Mouse (Mus musculus) hindbrain, embryonic 10.5 days (tissue): Measurements from ENCODE around the gene Spdl1. TPM values are rescaled to one million over a fixed set of nuclear protein-coding genes. Genes with fewer than 3 reads are reported as not detected.
A peak's percentile ranks its signal among the peaks of the same experiment; 100 is the strongest.
"Not testable (repeated sequence)": the region's sequence is repeated elsewhere in the genome, so short reads cannot be mapped to it uniquely, and the experiment has no call there.

Experiments used
- DNase-seq: peaks from one replicate; pipeline ENCODE4 v3.0.0-alpha.2; 2017; ENCODE audit warnings: low spot score
- H3K27ac ChIP-seq: fragments of 300-500 bp; sonication (generic); 2 replicates; pipeline ENCODE4 v1.5.1; 2016; ENCODE audit warnings: mild to moderate bottlenecking, moderate library complexity
- H3K27me3 ChIP-seq: fragments of 300-500 bp; sonication (generic); 2 replicates; pipeline ENCODE4 v1.6.1; 2016; ENCODE audit warnings: mild to moderate bottlenecking; ENCODE audit not compliant: poor library complexity, insufficient read depth, severe bottlenecking
- H3K36me3 ChIP-seq: fragments of 300-500 bp; sonication (generic); 2 replicates; pipeline ENCODE4 v1.6.1; 2016; ENCODE audit warnings: mild to moderate bottlenecking, moderate library complexity
- H3K4me1 ChIP-seq: fragments of 300-500 bp; sonication (generic); replicated peaks from 2 replicates; pipeline ENCODE4 v1.6.1; 2016; ENCODE audit warnings: mild to moderate bottlenecking
- H3K4me3 ChIP-seq: fragments of 300-500 bp; sonication (generic); 2 replicates; pipeline ENCODE4 v1.5.1; 2016; ENCODE audit warnings: mild to moderate bottlenecking, moderate library complexity
- H3K9me3 ChIP-seq: fragments of 300-500 bp; sonication (generic); 2 replicates; pipeline ENCODE4 v1.6.1; 2016; ENCODE audit warnings: mild to moderate bottlenecking, moderate library complexity
- WGBS: fragments of 180-500 bp; shearing (Covaris S2); methylation state at CpG from one replicate; pipeline ENCODE4 v1.1.7; 2016; 5-methylcytosine and 5-hydroxymethylcytosine counted together
- polyA plus RNA-seq: library from polyadenylated mRNA; unstranded; fragments of >200 nt; fragmentation: Nextera tagmentation; extraction: Ambion mirVana; gene quantifications from 2 replicates; pipeline ENCODE4 v1.2.1, GENCODE M21; 2016

Gene Spdl1
- polyA plus RNA-seq, 1 experiment from 2014 or later = 22.5 TPM

DNA sequence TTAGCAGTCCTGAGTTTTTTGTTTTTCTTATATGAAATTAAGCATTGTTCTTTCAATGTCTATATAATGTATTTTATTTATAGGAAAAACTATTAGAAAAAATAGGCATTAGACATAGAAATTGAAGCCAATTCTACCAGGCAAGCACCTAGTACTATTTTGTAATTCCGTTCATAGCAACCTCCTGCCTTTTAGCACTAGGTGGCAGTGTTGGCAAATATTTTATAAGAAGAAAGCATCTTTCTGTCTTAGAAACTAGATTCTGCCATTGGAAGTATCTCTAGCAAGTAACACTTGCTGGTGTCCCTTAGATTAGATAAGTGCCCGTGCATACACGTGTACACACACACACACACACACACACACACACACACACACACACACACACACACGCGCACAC lies 10.1 kb upstream of the Spdl1 start:
- Histone ChIP-seq H3K27ac (no peak overlapping the region), H3K4me1 (no peaks in the 10 kb centered on the region), H3K27me3 (peaks cover 6% of the 10 kb centered on the region; the same call in 1 of the 2 replicates), H3K4me3 (no peak overlapping the region), H3K9me3 (no peaks in the 10 kb centered on the region), H3K36me3 (no peaks in the 10 kb centered on the region)
- 34% methylated on average over 5 of the region's 5 CpGs for WGBS
- no peak for DNase-seq

DNA sequence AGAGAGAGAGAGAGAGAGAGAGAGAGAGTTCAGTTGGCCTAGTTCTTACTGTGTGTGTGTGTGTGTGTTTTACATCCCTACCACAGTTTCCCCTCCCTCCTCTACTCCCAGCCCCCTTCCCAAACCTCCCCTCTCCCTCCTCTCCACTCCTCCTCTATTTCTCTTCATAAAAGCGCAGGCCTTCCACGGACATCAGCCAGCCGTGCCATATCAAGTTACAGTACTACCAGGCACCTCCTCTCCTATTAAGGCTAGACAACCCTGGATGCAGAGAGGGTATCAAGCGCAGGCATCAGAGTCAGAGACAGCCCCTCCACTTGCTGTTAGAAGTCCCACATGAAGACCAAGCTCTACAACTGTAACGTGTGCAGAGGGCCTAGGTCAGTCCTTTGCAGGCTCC lies 6.8 kb upstream of the Spdl1 start:
- Histone ChIP-seq H3K4me3 (no peak overlapping the region), H3K27ac (no peak overlapping the region), H3K36me3 (no peaks in the 10 kb centered on the region), H3K9me3 (no peaks in the 10 kb centered on the region), H3K4me1 (no peaks in the 10 kb centered on the region), H3K27me3 (peaks cover 6% of the 10 kb centered on the region; the same call in 1 of the 2 replicates)
- 47% methylated on average over 5 of the region's 5 CpGs for WGBS
- DNase-seq = no peak

DNA sequence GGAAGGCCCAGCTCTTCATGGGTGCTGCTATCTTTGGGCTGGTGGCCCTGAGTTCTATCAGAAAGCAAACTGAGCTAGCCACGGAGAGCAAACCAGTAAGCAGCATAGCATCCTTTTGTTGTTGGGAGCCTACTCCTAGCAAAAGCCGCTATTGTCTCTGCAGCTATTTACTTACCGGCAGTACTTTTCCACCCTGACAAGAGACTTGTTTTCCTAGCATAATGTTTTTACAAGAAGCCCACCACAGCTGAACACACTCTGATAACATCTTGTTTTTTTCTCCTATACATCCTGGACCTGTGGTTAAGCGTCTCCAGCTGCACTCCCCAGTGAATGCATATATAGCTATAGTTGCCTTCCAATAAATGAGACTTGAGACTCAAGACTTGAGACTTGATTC lies 5.6 kb upstream of the Spdl1 start:
- H3K27ac ChIP-seq = no peak overlapping the region
- H3K9me3 ChIP-seq = no peaks in the 10 kb centered on the region
- H3K4me3 ChIP-seq = no peak overlapping the region
- H3K27me3 ChIP-seq = peaks cover 6% of the 10 kb centered on the region; the same call in 1 of the 2 replicates
- DNase-seq = no peak
- peaks cover 4% of the 10 kb centered on the region for H3K4me1 ChIP-seq
- H3K36me3 ChIP-seq = no peaks in the 10 kb centered on the region
- 46% methylated on average over 4 of the region's 4 CpGs for WGBS

DNA sequence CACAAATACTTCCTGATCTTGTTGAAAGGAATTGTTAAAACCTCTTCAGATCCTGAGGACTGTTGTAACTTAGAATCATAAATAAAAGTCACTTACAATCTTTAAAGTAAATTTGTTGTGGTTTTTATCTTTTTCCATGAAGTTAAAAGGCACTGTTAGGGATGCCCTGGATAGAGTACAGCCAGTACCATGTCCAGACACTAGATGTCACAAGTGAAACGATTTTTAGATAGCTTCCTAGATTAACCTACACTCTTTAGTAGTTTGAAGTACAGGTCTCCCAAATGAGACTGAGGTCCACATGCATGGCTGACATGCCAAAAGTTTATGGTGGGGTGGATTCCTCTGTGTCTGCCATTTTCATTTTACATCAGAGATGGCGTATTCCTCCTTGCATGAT lies 2.8 kb upstream of the Spdl1 start:
- no peak for DNase-seq
- H3K36me3 ChIP-seq = no peaks in the 10 kb centered on the region
- no peak overlapping the region for H3K4me3 ChIP-seq
- H3K27me3 ChIP-seq = no peaks in the 10 kb centered on the region
- no peak overlapping the region for H3K27ac ChIP-seq
- WGBS = 56% methylated on average over 2 of the region's 2 CpGs
- H3K9me3 ChIP-seq = no peaks in the 10 kb centered on the region
- peaks cover 19% of the 10 kb centered on the region for H3K4me1 ChIP-seq

DNA sequence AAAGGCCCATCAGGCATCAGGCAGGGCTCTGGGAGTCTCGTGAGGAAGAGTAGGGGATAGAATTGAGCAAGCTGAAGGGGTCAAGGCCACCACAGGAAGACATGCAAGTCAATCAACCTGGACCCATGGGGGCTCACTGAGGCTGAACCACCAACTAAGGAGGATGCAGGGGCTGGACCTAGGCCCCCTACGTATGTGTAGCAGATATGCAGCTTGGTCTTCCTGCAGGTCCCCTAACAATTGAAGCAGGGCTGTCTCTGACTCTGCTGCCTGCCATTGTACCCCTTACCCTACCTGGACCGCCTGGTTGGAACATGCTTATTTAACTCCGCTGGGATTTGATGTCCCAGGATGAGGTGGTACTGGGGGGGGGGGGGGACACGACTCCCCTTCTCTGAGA lies 763 bp downstream of the Spdl1 start:
- Histone ChIP-seq H3K36me3 (peaks cover 33% of the 10 kb centered on the region), H3K4me1 (peaks cover 19% of the 10 kb centered on the region), H3K27ac (peak overlapping the region; percentile 92), H3K9me3 (no peaks in the 10 kb centered on the region), H3K4me3 (peak overlapping the region; percentile 77), H3K27me3 (no peaks in the 10 kb centered on the region)
- no peak for DNase-seq
- 17% methylated on average over 5 of the region's 5 CpGs for WGBS

DNA sequence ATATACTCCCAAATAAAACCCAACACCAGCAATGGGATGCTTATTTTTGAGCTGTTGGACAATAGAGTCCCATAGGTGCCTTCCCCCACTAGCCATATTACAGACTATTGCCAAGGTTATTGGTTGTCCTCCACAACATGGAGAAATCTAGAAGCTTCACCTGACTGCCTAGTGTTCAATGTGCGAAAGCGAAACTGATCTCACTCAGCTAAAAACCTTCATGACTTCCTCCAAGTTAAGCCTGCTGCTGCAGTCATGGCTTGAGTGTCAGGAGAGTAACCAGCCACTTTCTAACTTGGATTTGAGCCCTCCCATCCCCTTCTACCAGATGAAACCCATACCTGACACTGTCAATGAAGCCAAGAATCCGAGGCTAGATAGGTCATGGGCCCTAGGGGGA lies 5.6 kb downstream of the Spdl1 start:
- Histone ChIP-seq H3K36me3 (peaks cover 71% of the 10 kb centered on the region), H3K4me3 (no peak overlapping the region)

DNA sequence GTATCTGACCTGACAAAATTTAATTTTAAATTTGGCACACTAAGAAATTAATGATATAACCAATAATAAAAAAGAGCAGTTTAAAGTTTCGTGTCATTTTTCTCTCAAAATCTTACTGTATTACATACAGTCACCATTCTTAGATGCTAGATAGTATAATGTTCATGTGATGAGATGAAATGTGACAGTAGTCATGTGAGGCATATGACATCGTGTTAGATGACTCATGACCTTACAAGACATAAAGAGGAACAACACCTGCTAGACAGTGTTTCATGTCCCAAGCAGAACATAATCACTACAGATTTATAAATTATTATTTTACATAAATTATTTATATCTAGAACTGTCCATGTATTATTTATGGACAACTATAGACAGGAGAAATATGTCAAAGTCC lies 6.5 kb downstream of the Spdl1 start:
- no peak for DNase-seq
- H3K4me3 ChIP-seq = no peak overlapping the region
- no peak overlapping the region for H3K27ac ChIP-seq
- no peaks in the 10 kb centered on the region for H3K27me3 ChIP-seq
- no peaks in the 10 kb centered on the region for H3K9me3 ChIP-seq
- peaks cover 80% of the 10 kb centered on the region for H3K36me3 ChIP-seq
- peaks cover 2% of the 10 kb centered on the region; the same call in 1 of the 2 replicates for H3K4me1 ChIP-seq
- 92% methylated on average over 2 of the region's 2 CpGs for WGBS

More for the DNA sequence above, 5.6 kb downstream of the Spdl1 start:
- no peaks in the 10 kb centered on the region for H3K27me3 ChIP-seq
- H3K4me1 ChIP-seq = peaks cover 11% of the 10 kb centered on the region
- H3K9me3 ChIP-seq = no peaks in the 10 kb centered on the region
- 94% methylated on average over 3 of the region's 3 CpGs for WGBS
- DNase-seq = no peak
- H3K27ac ChIP-seq = no peak overlapping the region

DNA sequence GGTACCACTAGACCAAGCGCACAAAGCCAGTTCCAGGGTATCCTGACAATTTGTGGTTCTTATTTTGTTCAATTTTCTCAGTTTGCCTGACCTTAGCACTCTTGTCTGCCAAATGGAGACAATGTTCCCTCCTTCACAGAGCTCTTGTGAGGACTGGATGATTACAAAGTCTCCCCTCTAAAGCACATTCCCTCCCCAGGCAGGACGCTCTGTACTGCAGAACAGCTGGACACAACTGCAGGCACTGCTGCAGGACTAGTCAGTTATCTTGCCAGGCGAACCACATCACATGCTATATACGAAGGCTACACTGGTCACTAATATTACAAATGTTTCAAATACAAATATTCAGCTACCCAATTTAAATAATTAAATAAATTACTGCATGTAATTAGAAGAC lies 8.7 kb downstream of the Spdl1 start:
- 93% methylated on average over 4 of the region's 4 CpGs for WGBS
- H3K4me1 ChIP-seq = no peaks in the 10 kb centered on the region

DNA sequence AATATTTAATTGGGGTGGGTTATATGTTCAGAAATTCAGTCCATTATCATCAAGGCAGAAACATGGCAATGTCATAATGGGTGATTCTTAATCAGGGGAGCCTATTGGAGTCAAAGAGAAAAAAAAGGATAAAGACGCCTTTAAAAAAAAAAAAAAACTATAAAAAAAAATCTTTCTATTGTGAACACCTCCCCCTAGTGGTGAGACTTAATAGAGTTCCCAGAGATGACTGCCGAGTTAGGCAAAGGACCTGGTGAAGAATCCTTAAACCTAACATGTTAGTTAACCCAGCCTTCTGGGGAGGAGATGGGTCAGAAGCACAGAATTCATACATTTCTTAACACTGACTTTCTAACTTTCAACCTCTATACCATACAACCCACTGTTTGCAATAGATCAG lies 18.7 kb downstream of the Spdl1 start:
- H3K36me3 ChIP-seq = peaks cover 90% of the 10 kb centered on the region
- no peak overlapping the region for H3K27ac ChIP-seq
- 24% methylated on average over 2 of the region's 2 CpGs for WGBS
- no peak for DNase-seq
- H3K9me3 ChIP-seq = 0 out of 2 replicates have a peak, but pooled peaks cover 5% of the 10 kb centered on the region
- no peaks in the 10 kb centered on the region for H3K4me1 ChIP-seq
- H3K4me3 ChIP-seq = no peak overlapping the region
- H3K27me3 ChIP-seq = no peaks in the 10 kb centered on the region

More for the DNA sequence above, 8.7 kb downstream of the Spdl1 start:
- Histone ChIP-seq H3K9me3 (no peaks in the 10 kb centered on the region), H3K36me3 (peaks cover 89% of the 10 kb centered on the region), H3K4me3 (no peak overlapping the region), H3K27me3 (no peaks in the 10 kb centered on the region), H3K27ac (no peak overlapping the region)
- no peak for DNase-seq

DNA sequence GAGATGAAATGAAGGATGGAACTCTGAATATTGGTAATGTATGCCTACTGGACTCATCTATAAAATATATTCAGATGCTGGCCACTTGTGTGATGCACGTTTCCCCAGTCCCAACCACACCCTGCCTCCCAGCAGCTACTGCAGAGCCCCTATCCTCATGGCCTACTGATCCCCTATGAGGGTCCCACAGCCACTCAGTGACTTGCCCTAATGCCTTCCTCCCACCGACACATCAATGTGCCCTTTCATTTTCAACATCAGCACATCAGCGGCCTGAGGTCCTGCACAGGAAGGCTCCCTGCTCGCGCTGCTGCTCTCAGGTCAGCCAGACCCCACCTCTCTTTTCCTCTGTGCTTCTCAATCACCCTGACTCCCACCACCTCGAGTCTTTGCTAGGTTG lies 19.1 kb downstream of the Spdl1 start:
- peaks cover 90% of the 10 kb centered on the region for H3K36me3 ChIP-seq
- H3K4me3 ChIP-seq = no peak overlapping the region
- no peaks in the 10 kb centered on the region for H3K4me1 ChIP-seq
- 0 out of 2 replicates have a peak, but pooled peaks cover 5% of the 10 kb centered on the region for H3K9me3 ChIP-seq
- no peak overlapping the region for H3K27ac ChIP-seq
- no peak for DNase-seq
- 93% methylated on average over 6 of the region's 6 CpGs for WGBS
- H3K27me3 ChIP-seq = no peaks in the 10 kb centered on the region

DNA sequence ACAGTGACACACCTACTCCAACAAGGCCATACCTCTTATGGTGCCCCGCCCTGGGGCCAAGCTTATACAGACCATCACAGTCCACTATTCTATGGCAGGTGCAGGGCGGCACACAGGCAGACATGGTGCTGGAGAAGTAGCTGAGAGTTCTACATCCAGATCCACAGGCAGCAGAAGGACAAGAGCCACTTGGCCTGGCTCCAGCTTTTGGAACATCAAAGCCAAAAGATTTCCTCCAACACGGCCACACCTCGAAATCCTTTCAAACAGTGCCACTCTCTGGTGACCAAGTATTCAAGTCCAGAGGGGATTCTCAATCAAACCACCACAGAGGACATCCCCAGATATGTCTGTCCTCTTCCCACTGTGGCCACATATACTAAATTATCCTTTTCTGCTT lies 28.4 kb downstream of the Spdl1 start:
- H3K27ac ChIP-seq, H3K4me1 ChIP-seq, H3K9me3 ChIP-seq, H3K4me3 ChIP-seq, H3K27me3 ChIP-seq, DNase-seq: not testable (repeated sequence)
- 92% methylated on average over 4 of the region's 4 CpGs for WGBS
- peaks cover 21% of the 10 kb centered on the region for H3K36me3 ChIP-seq

DNA sequence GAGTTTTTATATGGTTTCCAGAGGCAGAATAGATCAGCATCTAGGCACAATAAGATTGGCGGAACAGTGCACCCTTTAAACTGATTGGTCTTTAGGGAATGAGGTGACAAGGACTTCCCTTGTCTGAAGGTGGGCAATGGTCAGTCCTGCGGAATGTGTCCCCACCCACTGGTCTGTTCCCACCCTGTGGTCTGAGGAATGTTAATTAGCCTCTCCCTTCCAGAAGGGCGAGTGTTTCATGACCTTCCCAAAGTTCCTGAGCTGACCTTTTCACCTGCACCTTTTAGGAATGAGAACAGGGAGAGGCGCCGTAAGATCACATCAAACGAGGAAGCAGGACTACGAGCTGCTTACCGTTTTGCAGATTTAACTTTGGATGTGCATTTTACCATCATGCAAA lies 35.4 kb downstream of the Spdl1 start:
- WGBS = 67% methylated on average over 8 of the region's 8 CpGs
- H3K36me3 ChIP-seq, H3K27ac ChIP-seq: not testable (repeated sequence)

DNA sequence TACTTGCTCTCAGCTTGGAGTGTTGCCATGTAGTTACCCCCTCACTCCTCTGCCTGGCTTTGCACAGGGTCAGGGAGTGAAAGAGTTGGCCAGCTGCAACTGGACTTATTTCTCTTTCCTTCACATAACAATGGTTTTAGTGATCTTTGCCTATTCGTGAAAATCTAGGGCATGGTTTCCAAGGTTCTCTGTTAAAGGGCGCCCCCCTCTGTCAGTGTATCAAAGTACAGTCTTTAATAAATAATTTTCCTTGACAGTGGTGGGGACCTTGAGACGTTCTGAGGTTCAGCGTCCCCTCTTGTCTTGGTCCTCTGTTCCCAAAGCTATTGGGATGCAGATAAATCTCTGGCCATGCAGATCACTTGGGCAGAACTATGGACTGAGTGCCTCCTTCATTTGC lies 37.3 kb downstream of the Spdl1 start:
- no peaks in the 10 kb centered on the region for H3K4me1 ChIP-seq
- no peaks in the 10 kb centered on the region for H3K36me3 ChIP-seq
- no peak overlapping the region for H3K27ac ChIP-seq
- no peaks in the 10 kb centered on the region for H3K9me3 ChIP-seq
- 30% methylated on average over 4 of the region's 4 CpGs for WGBS
- DNase-seq = no peak
- no peak overlapping the region for H3K4me3 ChIP-seq
- no peaks in the 10 kb centered on the region for H3K27me3 ChIP-seq

More for the DNA sequence above, 35.4 kb downstream of the Spdl1 start:
- not testable (repeated sequence) for H3K27me3 ChIP-seq, DNase-seq, H3K4me3 ChIP-seq, H3K9me3 ChIP-seq, H3K4me1 ChIP-seq

DNA sequence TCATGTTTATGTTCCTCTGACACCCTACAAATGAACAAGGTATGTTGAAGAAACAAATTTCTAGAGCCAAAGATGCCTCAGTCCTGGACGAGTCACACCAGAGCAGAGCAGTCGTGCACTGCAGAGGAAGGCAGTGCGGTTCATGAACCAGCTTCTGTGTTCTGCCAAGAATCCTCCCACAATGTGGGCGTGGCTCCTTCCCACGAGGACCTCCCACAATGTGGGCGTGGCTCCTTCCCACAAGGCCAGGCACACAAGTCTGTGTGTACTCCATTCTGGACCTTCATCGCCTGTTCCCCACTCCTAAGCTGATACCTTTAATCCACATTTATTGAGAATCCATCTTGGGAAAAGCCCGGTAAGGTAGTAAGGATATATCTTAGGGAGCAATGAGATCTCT lies 41.6 kb downstream of the Spdl1 start:
- no peak overlapping the region for H3K4me3 ChIP-seq
- H3K27me3 ChIP-seq = no peaks in the 10 kb centered on the region
- WGBS = 69% methylated on average over 8 of the region's 8 CpGs
- no peaks in the 10 kb centered on the region for H3K36me3 ChIP-seq
- no peaks in the 10 kb centered on the region for H3K4me1 ChIP-seq
- H3K9me3 ChIP-seq = no peaks in the 10 kb centered on the region
- DNase-seq = no peak
- no peak overlapping the region for H3K27ac ChIP-seq
